Mouse (Mus musculus) right cerebral cortex, adult 2 months (tissue): Measurements from ENCODE around the gene Vezf1.

Experiments
- DNase-seq, 2 experiments: peaks; one replicate each; pipeline ENCODE4 v3.0.0; 2021 to 2022; ENCODE audit warnings: low spot score in 2 of 2

The Vezf1 gene

DNA sequence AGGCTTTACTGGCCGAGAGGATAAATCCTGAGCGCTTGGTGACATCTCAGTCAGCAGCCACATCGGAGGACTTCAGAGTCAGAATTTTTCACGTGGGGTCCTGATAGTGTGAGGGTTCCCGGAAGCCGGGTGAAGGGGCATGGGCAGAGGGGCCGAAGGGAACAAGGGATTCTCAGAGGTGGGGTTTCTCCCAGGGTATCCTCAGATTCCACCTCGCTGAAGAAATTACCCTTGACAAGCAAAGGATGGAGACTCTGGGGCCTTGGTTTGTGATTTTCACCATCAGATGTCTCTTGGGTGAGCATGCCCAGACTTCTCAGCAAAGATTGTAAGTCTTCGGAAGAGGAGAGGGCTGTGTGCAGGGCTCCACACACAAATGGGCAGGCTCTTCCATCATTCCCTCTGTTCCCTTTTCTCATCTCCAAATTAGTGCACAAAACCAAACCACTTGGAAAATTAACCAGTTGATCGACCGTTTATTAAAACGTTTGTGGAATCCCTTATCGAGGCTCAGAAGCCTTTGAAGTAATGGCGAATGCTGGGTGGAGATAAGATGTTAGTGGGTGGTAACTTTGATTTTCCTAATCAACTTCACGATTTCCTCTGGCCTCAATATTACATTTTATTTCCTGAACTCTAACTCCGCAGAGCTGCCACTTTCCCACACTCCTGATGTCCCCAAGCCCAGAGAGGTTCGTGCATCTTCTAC, 30.1 kb downstream of the Vezf1 start, which contains the start of gene Cuedc1:
Cuedc1 (plus strand) TSS at position 38 of the 709 bp plus-strand sequence.
- DNase-seq = no peak

DNA sequence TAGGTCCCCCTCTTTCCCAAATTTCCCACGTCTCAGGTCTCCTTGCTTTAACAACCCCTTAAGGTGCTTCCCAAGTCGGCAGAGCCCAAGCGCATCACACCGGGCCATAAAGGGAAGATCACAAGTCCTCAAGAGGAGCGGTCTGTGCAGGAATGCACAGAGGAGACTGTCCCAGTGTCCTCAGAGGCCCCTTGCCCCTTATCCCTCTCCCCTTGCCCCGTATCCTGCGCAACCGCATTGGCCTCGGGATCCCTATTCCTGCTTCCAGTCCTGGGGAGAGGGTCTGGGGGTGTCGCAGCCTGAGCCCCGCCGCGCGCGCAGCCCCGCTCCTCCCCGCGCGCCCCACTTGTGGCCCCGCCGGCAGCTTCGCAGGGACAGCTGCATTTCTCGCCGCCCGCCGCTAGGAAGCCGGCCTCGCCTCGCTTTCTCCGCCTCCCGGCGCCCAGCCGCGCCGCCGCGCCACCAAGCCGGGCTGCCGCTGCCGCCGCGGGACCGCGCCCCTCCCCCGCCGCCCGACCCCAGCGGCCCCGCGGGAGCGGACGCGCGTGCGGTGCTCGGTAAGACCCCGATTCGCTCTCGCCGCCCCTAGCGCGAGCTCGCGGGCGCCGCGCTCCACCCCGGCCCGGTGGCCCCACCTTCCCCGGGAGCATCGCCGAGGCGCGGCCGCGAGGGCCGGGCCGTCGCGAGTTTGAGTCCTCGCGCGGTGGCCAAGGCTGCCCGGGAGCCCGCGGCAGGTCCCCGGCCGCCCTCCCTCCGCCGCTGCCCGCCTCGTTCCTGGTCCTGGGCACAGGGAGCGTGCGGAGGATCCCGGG, 30.9 kb downstream of the Vezf1 start:
- peak; percentile 66 to 75 for DNase-seq

DNA sequence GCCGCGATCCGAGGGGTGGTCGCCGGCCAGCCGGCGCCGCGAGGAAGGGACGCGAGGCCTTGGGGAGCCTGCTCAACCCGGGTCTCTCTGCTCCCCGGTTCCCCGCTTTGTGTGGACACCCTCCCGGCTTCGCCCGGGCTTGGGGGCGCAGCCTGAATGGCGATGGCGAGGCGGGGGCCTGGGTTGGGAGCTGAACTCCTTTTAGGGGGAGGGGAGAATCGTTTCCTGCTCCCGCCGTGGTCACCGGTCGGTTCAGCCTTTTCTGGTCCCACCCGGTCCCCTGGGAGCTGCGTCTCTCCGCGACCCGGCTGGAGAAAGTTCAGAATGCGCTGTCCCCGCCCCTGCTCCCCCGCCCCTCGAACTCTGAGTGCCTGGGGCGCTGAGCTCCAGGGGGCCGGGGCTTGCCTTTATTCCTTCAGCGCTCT, 31.5 kb downstream of the Vezf1 start:
- DNase-seq = peak; percentile 20

DNA sequence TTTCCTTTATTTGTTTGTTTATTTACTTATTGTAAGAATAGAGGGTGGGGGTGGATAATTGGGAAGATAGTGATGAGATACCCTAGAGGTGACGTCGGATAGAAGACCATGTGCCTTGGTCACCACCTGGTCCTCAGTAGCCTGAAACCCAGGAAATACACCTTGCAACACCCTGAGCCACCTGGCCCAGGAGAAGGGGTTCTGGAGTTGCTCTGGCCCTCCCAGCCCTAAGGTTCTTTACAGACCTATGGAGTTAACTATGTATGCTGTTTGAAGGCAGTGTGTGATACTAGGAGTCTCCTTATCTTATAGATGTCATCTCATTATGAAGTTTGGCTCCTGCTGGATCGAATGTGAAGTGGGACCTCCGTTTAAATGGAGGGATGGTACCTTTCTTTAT, 32.1 kb downstream of the Vezf1 start:
- DNase-seq = no peak

DNA sequence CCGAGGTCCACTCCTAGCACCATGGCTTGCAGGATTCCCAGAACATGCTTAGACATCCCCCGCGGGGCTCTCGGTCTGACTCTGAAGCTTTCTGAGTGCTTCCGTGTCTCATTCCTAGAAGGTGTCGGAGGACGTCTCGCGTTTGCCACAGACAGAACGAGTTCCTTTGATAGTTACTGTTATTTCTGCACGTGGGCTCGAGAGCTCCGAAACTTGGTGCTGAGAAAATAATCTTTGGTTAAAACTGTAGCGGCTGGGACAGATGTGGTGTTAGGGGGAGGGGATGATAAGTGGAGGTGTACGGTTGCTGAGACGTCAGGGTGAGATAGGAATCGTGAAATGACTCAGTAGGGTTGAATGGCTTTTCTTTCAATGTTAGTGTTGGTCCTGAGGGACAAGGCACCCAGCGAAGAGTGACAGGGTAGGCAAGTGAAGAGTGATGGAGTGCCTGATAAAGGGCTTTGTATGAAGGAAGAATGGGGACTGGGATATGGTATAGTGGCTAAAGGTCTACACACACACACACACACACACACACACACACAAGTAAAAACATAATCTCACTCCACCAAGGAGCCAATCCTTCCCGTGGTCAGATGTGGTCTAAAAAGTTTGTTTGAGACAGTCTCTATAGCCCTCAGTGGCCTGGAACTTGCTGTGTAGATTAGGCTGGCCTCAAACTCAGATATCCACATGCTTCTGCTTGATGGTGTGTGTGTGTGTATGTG, 35.3 kb downstream of the Vezf1 start:
- no peak for DNase-seq

DNA sequence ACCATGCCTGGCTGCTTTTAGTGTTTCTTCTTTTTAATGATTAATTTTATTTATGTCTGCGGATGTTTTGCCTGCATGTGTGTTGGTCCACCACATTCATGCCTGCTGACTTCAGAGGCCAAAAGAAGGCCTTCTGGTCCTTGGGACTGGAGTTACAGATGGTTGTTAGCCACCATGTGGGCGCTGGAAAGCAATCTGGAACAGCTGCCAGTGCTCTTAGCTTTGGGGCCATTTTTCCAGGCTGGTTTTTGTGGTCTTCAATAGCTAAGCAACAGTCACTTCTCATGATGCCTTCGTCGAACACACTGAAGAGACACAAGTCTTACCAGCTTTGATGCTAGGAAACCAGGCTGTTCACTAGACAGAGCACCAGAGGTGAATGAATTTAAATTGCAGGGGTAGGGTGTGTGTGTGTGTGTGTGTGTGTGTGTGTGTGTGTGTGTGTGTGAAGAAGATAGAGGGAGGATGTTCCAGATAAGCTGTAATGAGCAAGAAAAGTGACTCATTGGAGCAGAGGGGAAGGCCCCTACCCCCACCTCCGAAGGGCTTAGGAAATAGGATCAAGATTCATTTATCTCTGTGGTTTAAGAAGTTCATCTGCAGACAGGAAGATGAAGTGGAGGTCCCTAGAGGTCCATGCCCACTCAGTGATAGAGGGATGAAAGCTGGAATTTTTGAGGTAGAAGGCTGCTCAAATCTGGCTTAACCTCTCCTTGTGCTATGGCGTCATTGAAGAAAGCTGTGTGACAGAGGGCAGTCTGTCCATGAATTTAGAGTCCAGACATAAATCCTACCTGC, 37.6 kb downstream of the Vezf1 start:
- DNase-seq = no peak

DNA sequence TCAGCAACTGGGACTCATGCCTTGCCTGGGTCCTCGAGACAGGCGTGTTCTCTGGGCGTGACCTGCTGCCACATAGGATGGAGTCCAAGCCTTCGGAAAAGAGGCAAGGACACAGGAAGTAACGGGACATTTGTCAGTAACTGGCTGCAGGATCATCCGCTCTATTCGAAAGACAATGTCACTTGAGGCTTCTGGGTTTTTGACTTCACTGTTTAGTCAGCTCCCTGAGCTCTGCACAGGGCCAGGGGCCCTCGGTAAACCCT, 38.1 kb downstream of the Vezf1 start:
- DNase-seq = no peak

DNA sequence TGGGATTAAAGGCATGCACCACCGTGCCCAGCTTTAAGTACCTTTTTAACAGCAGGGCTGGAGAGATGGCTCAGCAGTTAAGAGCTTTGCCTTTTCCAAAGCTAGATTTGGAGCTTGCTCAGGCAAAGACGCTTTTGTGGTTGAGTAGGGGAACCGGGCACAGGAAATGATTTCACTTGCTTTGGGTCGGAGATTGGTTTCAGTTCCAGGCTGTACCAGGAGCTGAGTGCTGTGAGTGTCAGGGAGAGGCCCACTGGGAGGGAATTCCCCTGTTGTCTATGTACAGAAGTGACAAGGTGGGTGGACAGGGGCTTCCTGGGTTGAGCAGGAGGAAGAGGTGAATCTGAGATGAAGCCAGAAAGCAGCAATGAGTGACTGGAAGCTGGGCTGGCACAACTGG, 39.3 kb downstream of the Vezf1 start:
- DNase-seq = no peak

DNA sequence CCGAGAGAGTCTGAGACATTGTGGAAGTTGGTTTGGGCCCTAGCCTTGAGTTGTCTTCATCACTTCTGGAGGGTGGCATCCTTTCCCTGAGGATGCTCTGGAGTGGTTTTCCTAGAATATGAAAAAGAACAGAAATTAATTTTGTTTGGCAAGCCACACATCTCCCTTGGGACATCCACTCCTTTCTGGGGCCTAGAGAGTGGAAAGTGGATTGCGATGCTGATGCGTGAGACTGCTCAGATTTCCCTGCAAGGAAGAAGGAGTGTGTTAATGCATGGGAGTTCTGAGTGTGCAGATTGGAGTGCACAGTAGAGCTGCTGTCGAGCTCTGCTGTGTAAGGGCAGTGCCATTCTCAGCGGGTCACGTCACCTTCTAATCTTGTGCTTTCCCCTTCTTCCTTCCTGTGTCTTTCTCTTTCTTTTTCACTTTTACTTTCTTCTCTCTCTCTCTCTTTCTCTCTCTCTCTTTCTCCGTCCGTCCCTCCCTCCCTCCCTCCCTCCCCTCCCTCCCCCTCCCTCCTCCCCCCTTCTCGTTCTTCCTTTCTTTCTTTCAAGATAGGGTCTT, 42.0 kb downstream of the Vezf1 start:
- DNase-seq = no peak

DNA sequence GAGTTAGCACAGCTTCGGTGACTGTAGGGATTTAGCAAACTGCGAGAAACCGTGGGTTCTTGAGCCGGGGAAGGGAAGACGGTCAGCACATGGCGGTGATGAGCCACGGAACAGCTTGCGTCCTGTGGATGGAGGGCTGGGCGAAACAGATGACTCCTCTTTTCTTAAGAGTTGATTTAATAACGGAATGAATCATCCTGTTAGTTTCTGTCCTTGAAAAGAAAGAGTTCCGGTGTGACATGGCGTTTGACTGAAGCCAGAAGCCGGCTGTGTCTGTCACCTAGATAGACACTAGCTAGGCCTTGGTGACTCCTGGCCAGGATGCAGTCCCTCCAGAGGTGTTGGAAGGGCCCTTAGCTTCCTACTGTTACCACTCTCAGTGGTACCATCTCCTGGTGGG, 44.0 kb downstream of the Vezf1 start:
- DNase-seq = no peak

DNA sequence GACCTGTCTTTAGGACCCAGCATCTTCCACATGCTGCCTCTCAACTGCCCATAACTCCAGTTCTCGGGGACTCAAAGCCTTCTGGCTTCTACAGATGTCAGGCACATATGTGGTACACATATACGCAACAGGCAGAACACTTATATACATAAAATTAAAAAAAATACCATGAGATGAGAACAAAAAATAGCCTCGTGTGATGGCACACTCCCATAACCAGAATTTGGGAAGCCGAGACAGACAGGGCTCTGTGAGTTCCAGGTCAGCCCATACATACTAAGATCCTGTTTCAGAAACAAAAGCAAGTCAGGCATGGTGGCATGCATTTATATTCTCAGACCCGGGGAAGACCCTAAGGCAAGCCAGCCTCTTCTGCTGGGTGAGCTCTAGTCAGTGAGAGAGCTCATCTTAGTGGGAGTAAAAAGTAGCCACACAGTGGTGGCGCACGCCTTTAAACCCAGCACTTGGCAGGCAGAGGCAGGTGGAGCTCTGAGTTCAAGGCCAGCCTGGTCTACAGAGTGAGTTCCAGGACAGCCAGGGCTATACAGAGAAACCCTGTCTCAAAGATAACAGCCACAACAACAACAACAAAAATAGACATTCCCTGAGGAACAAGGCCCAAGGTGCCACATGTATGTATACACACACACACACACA, 44.7 kb downstream of the Vezf1 start:
- DNase-seq = no peak

DNA sequence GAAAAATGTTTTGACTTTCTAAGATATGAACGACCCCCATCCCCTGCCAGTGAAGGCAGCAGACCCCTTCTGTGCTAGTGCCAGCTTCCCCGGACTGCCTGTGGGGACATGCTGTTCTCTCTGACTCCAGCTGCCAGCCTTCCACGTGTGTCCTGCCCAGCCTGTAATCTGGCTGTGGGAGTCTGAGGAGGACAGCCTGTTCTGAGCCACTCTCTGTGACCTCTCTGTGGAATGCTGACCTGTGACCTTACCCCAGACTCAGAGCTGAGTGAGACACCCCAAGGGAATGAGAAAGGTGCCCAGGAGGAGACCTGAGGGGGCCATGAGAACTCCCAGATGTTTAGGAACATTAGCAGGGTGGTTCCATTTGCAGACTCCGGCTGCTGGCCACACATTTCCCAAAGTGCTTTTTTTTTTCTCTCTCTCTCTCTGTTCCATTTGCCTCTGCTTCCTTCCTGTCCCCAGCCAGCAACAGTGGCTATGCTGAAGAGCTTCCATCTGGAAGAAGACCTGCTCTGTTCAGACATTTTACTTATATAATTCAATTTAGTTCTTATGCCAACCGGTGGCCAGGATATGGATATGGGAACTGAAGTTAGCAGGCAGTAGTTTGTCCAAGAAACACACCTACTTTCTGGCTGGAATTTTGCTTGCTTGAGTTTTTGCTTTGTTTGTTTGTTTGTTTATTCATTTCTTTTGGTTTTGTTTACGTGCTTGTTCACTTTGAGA, 45.6 kb downstream of the Vezf1 start:
- DNase-seq = no peak

DNA sequence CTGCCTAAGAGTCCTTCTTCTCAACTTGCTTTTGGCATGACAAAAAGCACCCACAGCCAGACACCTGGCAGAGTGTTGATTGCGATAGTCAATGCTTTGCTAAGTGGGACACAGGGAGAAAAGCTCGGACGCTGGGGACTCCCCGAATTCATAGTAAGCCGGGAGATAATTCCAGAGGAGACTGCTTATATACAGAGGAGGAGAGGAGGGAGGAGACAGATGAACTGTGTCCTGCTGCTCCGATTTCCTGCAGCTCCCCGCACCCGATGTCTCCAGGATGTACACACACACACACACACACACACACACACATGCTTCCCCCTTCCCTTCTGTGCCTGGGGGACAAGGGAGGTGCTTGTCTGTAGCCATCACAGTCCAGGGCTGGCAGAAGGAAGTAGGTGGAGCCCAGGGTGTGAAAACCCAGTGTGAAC, 46.8 kb downstream of the Vezf1 start:
- DNase-seq = no peak

DNA sequence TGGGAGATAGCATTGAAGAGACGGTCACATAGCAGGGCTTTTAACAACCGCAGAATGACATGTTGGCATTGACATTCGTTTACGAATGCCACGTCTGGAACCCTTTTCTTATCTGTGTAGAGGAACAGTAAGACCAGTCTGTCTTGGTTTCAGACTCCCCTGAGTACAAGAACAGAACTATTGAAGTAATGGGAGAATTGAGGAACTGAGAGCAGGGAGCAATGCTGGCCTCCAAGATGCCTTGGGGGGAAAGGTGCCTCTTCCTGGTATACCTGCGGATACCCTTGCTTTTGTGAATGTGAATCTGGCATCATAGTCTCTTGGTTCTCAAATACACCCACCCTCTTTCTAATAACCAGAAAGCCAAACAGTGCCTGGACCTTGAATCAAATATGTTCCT, 48.5 kb downstream of the Vezf1 start:
- DNase-seq = no peak

DNA sequence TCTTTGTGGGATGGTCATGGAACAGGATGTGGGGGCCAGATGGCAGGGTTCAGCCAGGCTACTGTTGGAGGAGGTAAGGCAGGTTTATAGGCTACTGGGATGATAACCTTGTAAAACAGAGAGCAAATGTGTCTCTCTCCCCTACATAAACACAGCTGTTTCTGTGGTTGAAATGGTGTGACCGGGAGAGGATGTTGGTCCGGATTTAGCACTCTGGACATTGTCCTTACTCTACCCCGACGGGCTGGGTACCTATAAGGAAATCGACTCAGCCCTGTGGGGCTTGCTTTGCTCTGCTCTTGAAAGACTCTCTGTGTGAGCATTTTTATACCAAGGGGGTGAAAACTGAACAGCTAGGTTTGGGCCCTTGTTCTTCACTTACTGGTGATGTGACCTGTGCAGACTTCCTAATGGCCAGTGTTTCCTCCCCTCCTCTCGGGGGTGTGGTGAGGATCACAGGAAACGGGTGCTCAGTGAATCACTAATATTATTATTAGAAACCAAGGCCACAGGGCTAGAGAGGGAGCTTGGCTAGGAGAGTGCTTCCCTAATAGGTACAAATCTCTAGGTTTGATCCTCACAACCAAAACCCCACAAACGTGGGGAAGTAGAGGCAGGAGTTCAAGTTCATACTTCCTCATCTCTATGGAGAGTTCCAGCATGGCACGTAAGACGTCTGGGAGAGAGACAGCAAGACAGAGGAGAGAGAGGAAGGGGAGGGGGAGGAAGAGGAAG, 49.4 kb downstream of the Vezf1 start:
- no peak for DNase-seq

DNA sequence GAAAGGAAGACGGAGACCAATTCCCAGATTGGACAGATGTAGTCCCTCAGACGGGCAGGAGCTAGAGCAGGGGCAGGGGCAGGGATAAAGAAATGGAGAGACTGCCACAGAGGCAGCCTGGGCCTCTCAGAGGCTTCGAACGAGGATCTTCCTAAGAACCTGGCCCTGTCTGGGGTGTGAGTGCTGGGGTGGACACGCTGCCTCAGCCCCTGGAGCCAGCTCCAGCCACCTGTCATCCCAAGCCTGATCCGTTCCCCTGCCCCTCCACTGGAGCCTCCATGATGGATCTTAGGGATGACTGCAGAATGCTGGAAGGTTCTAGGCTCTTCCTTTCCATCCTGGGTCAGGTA, 50.0 kb downstream of the Vezf1 start:
- no peak for DNase-seq

DNA sequence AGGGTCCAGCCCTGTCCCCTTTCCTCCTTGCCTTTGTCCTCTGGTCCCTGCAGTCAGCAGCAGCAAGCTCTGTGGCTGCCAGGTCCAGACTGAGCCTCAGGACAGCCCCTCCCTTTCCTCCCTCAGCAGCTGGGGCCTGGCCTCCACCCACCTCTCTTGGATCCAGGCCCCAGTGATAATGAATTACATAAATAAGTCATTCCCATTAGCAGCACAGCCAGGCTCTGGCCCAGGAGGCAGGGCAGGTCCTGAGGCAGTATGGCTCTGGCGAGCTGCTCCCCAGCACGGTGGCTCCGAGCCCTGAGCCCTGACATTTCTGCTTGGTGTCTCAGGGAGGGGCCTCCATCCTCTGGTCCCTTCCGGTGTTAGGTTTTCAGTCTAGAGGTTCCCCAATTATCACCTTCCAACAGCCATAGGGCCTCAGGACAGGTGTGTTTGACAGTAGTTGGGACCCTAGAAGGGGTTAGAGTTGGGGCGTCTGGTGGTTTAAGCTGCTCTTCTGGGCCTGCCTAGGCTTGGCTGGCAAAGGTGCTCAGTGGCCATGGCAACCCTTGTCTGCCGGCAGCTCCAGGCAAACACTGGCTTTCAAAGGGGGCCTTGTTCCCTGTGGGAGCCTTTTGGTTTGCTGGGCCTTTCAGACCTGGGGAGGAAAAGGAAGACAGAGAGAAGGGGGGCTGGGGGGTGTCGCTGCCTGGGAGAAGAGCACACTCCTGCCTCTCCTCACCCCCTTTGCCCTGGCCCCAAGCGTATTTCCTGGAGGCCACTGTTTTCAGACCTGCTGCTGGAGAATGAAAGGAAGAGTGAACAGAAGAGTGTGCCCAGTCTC, 51.0 kb downstream of the Vezf1 start:
- peak; percentile 42 to 62 for DNase-seq

DNA sequence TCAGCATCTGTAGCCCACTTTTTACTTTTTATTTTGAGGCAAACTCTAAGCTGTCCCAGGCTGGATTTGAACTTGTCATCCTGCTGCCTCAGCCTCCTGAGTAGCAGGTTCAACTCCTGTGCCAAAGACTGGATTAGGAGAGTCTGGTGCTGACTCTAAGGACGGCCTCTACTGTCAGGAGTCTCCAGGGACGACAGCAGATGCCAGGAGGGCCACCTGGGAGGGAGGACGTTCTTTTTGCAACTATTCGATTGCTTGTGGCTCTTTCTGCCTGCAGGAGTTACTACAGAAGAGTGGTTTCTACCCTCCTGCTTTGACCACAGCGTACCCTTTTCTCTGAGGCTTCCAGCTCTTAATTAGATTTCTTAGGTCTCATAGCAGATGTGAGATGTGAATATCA, 54.5 kb downstream of the Vezf1 start:
- no peak for DNase-seq

DNA sequence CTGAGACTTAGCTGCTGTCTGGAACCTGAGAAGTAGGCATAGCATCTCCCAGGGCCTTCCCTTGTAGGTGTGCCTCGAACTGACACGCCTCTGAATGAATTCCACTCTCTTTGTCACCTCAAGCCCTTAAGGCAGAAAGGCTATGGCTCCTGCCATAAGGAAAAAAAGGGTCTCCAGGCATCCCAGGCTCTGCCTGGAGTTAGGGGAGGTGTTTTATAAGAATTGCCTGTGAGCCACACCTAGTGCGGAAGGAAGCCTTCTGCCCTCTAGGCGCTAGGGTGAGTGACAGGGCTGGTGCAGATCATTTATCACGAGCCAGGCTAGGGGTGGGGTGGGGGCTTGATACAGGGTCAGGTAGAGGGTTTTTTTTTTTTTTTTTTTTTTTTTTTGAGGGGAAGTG, 54.9 kb downstream of the Vezf1 start:
- DNase-seq = no peak
